Mouse (Mus musculus) layer of hippocampus, postnatal 10 days (tissue): ENCODE results near the gene Ubqlnl. TPM values are rescaled to one million over a fixed set of nuclear protein-coding genes. Genes with fewer than 3 reads are reported as not detected.

Experiments
- DNase-seq, 2 experiments: peaks; one replicate each; pipeline ENCODE4 v3.0.0; 2021; ENCODE audit warnings: low spot score in 2 of 2
- long read RNA-seq: library from polyadenylated mRNA; stranded (forward); transcript quantifications from one replicate; pipeline ENCODE4 v2.0.0, GENCODE M21; 2023
- total RNA-seq, 2 experiments: library from RNA; stranded (reverse); gene quantifications; 2 replicates each; pipeline ENCODE4 v1.2.3; 2021

The Ubqlnl gene
- not detected for total RNA-seq
- long read RNA-seq = 0 reads

GRCm38 (mm10) chr7:104150456-104150855 is at the start of gene Ubqlnl:
Ubqlnl (minus strand) TSS chr7:104150556.
- DNase-seq = no peak

- DNase-seq = peak; percentile 44 to 61
Measured at GRCm38 (mm10) chr7:104199822-104200221, 49.5 kb upstream of the Ubqlnl start.

GRCm38 (mm10) chr7:104195885-104196284 is 45.5 kb upstream of the Ubqlnl start, which contains the start of gene Olfr649:
Olfr649 (minus strand) TSS chr7:104195985.
- no peak for DNase-seq

GRCm38 (mm10) chr7:104191275-104191674 is 40.9 kb upstream of the Ubqlnl start:
- DNase-seq = no peak

GRCm38 (mm10) chr7:104183292-104183691 is 32.9 kb upstream of the Ubqlnl start, which contains the start of gene Olfr648:
Olfr648 (minus strand) TSS chr7:104183392.
- DNase-seq = no peak

GRCm38 (mm10) chr7:104179074-104179473 is 28.7 kb upstream of the Ubqlnl start:
- DNase-seq = no peak

GRCm38 (mm10) chr7:104178422-104179054 is 28.2 kb upstream of the Ubqlnl start:
- no peak for DNase-seq

GRCm38 (mm10) chr7:104175085-104175484 is 24.7 kb upstream of the Ubqlnl start:
- no peak for DNase-seq

GRCm38 (mm10) chr7:104169634-104170204 is 19.4 kb upstream of the Ubqlnl start:
- no peak for DNase-seq

- no peak for DNase-seq
Measured at GRCm38 (mm10) chr7:104167105-104167504, 16.7 kb upstream of the Ubqlnl start.

GRCm38 (mm10) chr7:104143179-104143578 is 7.2 kb downstream of the Ubqlnl start, which contains the start of gene Ubqln3:
Ubqln3 (minus strand) TSS chr7:104143279.
- no peak for DNase-seq

GRCm38 (mm10) chr7:104137305-104137704 is 13.1 kb downstream of the Ubqlnl start, which contains the start of gene Olfr643:
Olfr643 (minus strand) TSS chr7:104137405.
- no peak for DNase-seq

GRCm38 (mm10) chr7:104129726-104130125 is 20.6 kb downstream of the Ubqlnl start, which contains the start of gene Ubqln5:
Ubqln5 (minus strand) TSS chr7:104129826.
- DNase-seq = no peak

- DNase-seq = no peak
Measured at GRCm38 (mm10) chr7:104104757-104104972, 45.7 kb downstream of the Ubqlnl start, which contains the start of gene Olfr646. Olfr646 (plus strand) TSS chr7:104104873.

- DNase-seq = no peak
Measured at GRCm38 (mm10) chr7:104103913-104104756, 46.2 kb downstream of the Ubqlnl start.

Other genes with a start within 250 kb of the Ubqlnl start
- gene Olfr65, start 247.1 kb downstream of the Ubqlnl start, total RNA-seq = not detected
- not detected for gene Olfr631, start 221.7 kb downstream of the Ubqlnl start, total RNA-seq
- gene Olfr632, start 216.2 kb downstream of the Ubqlnl start, total RNA-seq = not detected
- not detected for gene Olfr633, start 206.1 kb downstream of the Ubqlnl start, total RNA-seq
- gene Olfr635, start 179.4 kb downstream of the Ubqlnl start, total RNA-seq = under 1 TPM; 0.11 TPM
- gene Olfr638, start 151.8 kb downstream of the Ubqlnl start, total RNA-seq = not detected
- under 1 TPM; 0.09 to 0.16 TPM for gene Olfr639, start 133.3 kb downstream of the Ubqlnl start, total RNA-seq
- not detected for gene Olfr640, start 125.0 kb downstream of the Ubqlnl start, total RNA-seq
- not detected for gene Olfr641, start 115.1 kb downstream of the Ubqlnl start, total RNA-seq
- not detected for gene Olfr642, start 97.9 kb downstream of the Ubqlnl start, total RNA-seq
- gene 4930516K23Rik, start 89.1 kb downstream of the Ubqlnl start, total RNA-seq = not detected
- gene Olfr644, start 78.7 kb downstream of the Ubqlnl start, total RNA-seq = not detected
- not detected for gene Olfr645, start 65.1 kb downstream of the Ubqlnl start, total RNA-seq
- gene Olfr646, start 45.7 kb downstream of the Ubqlnl start, total RNA-seq = not detected
- not detected for gene Ubqln5, start 20.7 kb downstream of the Ubqlnl start, total RNA-seq
- gene Olfr643, start 13.2 kb downstream of the Ubqlnl start, total RNA-seq = not detected
- not detected for gene Ubqln3, start 7.3 kb downstream of the Ubqlnl start, total RNA-seq
- not detected for gene Olfm5, start 14.3 kb upstream of the Ubqlnl start, total RNA-seq
- under 1 TPM; 0.11 to 0.18 TPM for gene Olfr648, start 32.8 kb upstream of the Ubqlnl start, total RNA-seq
- gene Olfr649, start 45.4 kb upstream of the Ubqlnl start, total RNA-seq = not detected
- gene Trim6, start 68.2 kb upstream of the Ubqlnl start, total RNA-seq = under 1 TPM; 0.41 to 0.47 TPM
- 1 to 10 TPM; 1.1 to 1.2 TPM for gene Trim34a, start 93.9 kb upstream of the Ubqlnl start, total RNA-seq
- gene Trim5, start 137.5 kb upstream of the Ubqlnl start, total RNA-seq = under 1 TPM; 0.42 to 0.62 TPM
- 1 to 10 TPM; 2.1 to 2.2 TPM for gene Trim12a, start 164.9 kb upstream of the Ubqlnl start, total RNA-seq
- not detected for gene Trim34b, start 178.9 kb upstream of the Ubqlnl start, total RNA-seq
- 1 to 10 TPM; 1.4 to 1.9 TPM for gene Trim12c, start 202.8 kb upstream of the Ubqlnl start, total RNA-seq
- gene Trim30b, start 219.3 kb upstream of the Ubqlnl start, total RNA-seq = not detected